Mouse (Mus musculus) neutrophil, adult 59 days (primary cell): Measurements from ENCODE around the gene Gm4744. TPM values are rescaled to one million over a fixed set of nuclear protein-coding genes. Genes with fewer than 3 reads are reported as not detected.

Source experiments
- total RNA-seq, 2 experiments: library from RNA; stranded (reverse); gene quantifications; 1 replicate in 1 of 2; 2 replicates in 1 of 2; pipeline ENCODE4 v1.2.4; 2023

Gene Gm4744
- not detected for total RNA-seq

DNA sequence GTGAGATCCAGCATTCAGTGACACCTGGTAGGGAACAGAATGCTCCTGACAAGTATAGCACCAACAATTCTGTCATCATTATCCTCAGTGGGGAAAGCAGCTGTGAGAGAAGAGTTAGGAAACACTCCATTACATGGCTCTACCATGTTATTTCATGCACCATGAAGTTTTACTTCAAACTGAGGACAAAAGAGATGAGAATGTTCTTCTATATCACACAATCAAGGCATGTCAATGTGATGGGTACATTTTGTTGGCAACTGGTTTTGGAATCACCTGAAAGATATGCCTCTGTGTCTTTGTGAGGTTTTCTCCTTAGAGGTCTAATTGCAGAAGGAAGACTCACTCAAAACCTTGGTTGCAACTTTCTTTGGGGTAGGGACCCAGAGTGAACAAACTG is at the start of gene Gm4744:
Gene Gm4744 (minus strand): TSS at position 101 of the 400 bp plus-strand sequence.

DNA sequence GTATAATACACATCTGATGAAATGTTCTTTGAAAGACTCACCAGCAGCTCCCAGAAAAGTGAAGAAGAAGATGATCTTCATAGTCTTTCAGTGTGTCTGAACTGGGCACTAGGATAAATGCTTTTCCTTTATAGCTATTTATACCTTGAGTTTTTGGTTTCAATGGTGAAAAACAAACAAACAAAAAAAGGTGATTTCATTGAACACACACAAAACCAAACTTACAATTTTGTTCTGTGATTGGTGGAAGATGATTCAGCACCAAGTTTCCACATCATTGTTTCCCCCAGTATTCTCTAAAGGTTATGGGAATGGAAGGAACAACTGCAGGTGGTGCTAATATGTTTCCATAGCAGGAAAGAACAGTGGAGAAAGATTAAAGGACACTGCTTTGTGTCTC is 47.7 kb upstream of the Gm4744 start, which contains the start of gene Gm2663:
Gene Gm2663 (minus strand): TSS at position 101 of the 400 bp plus-strand sequence.

GRCm38 (mm10) chr6:40964454-40964853 is 12.8 kb upstream of the Gm4744 start, which contains the start of gene 1810009J06Rik:
Gene 1810009J06Rik (plus strand): TSS chr6:40964754.

GRCm38 (mm10) chr6:40940457-40940856 is 11.2 kb downstream of the Gm4744 start, which contains the start of gene 1700074P13Rik:
Gene 1700074P13Rik (minus strand): TSS chr6:40940557.

DNA sequence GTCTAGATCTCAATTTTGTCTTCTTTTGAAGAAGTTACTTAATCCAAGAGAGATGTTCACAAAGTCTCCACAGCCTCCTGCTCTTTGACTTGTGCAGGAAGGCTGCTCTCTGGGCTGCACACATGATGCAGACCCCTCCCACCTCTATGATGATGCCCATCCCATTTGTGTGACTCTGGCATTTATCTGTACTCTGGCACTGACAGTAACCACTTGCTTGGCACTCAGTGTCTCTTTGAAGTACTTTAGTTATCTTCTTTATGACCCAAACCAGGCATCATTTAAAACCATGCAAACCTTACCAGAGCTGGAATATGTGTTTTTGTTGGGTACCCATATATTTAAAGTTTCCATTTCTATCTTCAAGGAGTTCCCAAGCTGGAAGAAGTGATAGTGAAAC is 51.4 kb downstream of the Gm4744 start, which contains the start of gene Prss58:
Gene Prss58 (minus strand): TSS at position 101 of the 400 bp plus-strand sequence.

Other genes with a start within 250 kb of the Gm4744 start
- not detected for gene Moxd2, start 64.4 kb downstream of the Gm4744 start, total RNA-seq
- gene Prss58, start 51.5 kb downstream of the Gm4744 start, total RNA-seq: not detected
- gene 1700074P13Rik, start 11.3 kb downstream of the Gm4744 start, total RNA-seq: not detected
- gene 1810009J06Rik, start 12.9 kb upstream of the Gm4744 start, total RNA-seq: not detected
- gene Gm2663, start 47.6 kb upstream of the Gm4744 start, total RNA-seq: not detected
- not detected for gene 2210010C04Rik, start 83.6 kb upstream of the Gm4744 start, total RNA-seq